Mouse (Mus musculus): ENCODE data around the gene Mynn.

Gene Mynn

DNA sequence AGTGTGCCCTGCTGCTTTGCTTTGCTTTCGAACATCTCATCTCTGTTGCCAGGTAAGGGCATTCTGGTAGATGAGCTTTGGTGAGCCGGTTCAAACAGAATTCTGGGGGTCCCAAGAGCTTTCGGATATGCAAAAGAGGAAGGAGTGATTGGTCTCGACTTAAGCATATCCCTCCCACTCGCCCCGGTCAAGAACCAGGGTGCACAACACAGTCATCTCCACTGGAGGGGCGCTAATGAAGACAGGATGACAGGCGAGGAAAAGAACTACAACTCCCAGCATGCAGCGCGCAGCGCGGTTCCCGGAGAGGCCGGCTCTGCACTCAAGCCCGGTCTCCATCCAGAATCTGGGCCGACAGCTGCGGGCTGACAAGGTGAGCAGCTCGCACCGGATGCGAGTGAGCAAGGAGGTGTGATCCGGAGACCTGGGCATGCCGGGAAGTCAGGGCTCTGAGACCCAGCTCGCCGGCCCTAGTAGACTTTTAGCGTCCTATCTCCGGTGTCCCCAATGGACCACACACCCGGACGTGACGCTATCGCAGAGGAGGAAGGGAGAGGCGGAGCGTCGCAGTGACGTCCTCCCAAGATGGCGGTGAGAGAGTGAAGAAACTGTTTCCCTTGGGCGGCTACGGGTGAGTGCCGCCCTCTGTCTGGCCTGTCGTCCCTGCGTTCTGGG lies at the start of gene Mynn:
TSS of gene Mynn (plus strand) at position 1 of the 675 bp plus-strand sequence.
- peak; percentile 68; the same call in 1 of the 2 replicates for TF ChIP-seq GATA4 (IDR thresholded peaks at IDR 0.05; ENCODE audit: insufficient replicate concordance, low read length)

DNA sequence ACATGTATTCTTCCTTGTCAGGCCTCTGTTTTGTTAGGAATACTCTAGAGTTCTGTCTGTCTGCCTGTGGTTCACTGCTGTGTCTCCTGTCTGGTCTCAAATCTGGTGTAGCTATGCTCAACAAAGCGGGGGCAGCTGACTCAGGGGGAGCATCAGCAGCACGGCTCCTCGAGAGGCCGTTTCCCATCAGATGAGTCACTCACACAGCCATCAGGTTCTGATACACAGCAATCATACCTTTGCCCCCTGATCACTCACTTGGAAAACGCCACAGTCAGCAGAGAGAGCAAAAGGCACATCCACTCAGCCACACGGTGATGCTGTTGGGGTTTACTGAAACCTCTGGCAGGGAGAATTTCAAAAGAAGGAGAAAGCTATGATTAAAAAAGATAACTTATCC lies 48.1 kb upstream of the Mynn start:
- TF ChIP-seq GATA4 (IDR thresholded peaks at IDR 0.05; ENCODE audit: insufficient replicate concordance, low read length): no peak

DNA sequence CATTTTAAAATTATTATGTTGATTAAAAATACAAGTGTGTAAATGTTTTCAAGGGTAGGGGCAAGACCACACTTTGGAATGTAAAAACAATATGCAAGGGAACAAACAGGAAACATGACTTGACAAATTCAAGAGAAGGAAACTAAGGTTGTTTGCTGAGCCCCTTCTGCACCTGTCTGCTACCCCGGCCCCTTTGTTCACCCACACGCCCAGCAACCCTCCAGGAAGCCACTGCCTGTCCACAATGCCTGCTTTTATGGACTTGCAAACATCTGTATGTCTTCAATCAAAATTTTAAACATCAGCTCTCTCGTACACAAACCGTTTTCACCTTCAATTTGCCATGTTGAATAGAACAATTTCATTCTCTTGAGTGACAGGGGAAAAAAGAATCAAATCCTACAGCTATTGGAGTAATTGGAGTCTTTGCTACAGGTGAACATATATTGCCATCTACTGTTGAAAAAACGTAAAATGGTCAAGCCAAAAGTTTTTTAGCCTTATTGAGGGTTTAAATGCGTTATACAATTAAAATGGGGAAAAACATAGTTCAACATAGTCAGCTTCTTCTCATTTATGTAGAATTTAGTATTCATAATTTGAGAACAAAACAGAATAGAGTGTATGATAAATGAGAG lies 41.1 kb upstream of the Mynn start:
- no peak for TF ChIP-seq GATA4 (IDR thresholded peaks at IDR 0.05; ENCODE audit: insufficient replicate concordance, low read length)

DNA sequence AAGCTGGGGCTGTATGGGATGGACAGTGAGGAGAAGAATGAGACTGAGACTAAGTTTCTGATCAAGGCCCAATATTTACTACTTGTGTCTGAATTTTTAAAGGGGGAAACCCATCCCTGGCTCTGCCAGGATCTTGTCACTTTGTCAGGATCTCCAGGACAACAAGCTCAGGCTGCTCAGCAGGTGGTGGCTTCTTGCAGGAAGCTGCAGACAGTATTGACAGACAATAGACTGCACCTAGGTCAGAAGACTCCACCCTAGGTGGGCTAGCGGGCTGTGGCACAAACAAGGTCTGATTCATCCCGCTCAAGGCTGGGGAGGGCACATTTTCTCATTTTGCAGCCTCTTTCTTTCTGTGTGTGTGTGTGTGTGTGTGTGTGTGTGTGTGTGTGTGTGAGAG lies 28.3 kb upstream of the Mynn start:
- no peak for TF ChIP-seq GATA4 (IDR thresholded peaks at IDR 0.05; ENCODE audit: insufficient replicate concordance, low read length)

DNA sequence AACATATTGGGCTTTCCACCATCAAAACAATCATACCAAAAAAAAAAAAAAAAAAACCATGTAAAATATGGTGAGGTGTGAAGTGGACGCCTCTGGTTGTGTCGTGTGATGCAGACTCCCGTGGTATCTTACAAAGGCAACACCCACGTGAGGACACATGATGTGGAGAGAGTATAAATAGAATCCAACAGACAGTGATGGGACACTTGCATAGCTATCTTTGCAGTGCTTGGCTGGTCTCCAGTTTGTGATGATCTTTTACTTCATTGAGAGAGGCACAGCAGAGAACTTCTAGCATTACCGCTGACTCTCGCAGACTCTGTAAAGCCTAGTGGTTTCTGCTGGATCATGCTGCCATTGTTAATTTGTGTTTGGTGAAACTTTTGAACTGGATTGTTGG lies 13.0 kb upstream of the Mynn start:
- no peak for TF ChIP-seq GATA4 (IDR thresholded peaks at IDR 0.05; ENCODE audit: insufficient replicate concordance, low read length)

DNA sequence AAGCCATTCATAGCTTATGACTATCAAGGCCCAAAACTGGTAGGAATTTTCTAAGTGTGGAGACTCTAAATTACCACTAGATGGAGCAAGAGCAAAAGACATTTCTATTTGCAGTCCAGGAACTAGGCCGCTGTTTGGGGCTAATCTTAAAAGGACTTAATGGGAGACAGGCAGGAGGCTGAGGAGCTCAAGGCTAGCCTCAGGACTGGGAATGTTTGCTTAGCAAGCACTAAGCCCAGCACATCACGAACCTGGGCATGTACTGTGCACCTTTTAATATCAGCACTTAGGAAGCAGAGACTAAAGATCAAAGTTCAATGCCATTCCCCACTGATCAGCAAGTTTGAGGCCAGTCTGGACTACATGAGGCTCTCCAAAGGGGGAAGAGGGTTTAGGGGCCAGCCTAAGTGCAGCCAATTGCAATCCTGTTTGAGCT lies 9.4 kb upstream of the Mynn start:
- TF ChIP-seq GATA4 (IDR thresholded peaks at IDR 0.05; ENCODE audit: insufficient replicate concordance, low read length): peak; percentile 46; the same call in 1 of the 2 replicates

DNA sequence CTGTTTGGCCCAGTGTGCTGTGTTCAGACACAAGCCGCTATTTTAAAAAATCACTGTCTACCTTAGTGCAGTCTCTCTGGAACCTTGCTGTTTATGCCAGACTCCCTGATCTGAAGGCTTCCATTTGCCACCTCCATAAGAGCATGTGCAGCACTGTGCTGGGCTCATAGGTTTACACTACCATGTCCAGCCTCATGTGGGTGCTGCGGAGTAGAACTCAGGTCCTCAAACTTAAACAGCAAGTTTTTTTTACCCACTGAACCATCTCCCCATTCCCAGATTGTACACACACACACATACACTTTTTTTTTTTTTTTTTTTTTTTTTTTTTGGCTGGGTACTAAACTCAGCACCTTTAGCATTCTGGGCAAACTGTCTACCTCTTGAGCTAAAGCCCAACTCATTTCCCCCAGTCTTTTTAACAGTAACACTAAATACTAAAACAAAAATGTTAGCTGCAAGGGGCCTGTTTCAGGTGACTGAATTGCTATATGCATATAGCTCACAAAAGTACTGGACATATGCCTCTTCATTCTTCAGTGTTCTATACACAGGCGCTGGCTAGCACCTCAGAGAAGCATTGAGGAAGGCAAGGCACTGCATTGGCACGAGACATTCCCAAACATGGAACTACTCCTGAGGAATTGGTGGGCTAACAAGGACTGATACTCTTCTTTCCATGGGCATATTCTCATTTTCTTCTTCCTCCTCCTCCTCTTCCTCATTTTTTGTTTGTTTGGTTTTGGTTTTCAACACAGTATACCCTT lies 8.0 kb upstream of the Mynn start:
- no peak for TF ChIP-seq GATA4 (IDR thresholded peaks at IDR 0.05; ENCODE audit: insufficient replicate concordance, low read length)

DNA sequence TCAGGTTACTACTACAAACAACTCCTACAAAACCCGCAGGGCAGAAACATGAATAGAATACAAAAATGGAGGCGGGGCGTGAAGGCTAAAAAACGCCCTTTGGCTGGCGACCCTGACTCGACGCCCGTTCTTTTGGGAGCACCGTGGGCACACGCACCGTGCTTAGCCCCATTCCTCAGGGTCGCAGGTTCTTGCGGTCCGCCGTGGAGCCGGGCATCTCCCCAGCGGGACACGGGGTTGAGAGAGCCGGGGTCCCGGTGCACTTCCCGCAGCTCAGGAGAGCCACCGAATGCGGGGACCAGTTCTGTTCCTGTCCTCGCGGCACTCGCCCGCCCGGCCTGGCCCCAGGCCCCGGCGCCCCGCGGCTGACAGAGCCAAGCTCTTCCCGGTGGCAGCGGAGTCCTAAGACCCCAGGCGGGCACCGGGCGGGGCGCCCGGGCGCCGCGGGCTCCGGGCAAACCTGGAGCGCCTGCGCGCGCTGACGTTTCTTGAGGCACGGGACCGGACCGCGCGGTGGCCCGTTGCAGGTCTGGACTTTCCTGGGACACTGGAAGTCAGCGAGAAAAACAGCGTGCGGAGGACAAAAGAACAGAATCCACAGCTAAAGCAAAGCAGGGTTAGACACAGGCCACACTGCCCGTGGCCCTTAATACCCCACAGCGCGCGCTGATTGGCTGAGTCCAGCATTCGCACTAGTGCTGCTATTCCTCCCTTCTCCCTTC lies 6.6 kb upstream of the Mynn start:
- TF ChIP-seq GATA4 (IDR thresholded peaks at IDR 0.05; ENCODE audit: insufficient replicate concordance, low read length): no peak

DNA sequence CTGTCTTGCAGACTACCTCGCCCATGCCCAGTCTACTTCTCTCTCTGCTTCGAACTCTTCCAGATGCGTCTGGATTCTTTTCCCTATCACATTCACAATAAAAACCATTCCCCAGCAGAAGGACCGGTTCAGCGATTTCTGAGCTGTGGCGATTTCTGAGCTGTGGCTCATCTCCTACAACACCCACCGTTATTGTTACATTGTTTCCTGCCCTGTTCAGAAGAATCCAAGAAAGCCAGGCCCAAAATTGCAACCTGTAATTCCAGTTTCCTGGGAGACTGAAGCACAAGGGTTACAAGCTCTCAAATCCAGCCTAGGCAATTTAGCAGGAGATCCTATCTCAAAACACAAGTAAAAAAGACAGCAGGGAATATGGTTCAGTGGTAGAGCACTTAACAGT lies 4.6 kb upstream of the Mynn start:
- TF ChIP-seq GATA4 (IDR thresholded peaks at IDR 0.05; ENCODE audit: insufficient replicate concordance, low read length): no peak

DNA sequence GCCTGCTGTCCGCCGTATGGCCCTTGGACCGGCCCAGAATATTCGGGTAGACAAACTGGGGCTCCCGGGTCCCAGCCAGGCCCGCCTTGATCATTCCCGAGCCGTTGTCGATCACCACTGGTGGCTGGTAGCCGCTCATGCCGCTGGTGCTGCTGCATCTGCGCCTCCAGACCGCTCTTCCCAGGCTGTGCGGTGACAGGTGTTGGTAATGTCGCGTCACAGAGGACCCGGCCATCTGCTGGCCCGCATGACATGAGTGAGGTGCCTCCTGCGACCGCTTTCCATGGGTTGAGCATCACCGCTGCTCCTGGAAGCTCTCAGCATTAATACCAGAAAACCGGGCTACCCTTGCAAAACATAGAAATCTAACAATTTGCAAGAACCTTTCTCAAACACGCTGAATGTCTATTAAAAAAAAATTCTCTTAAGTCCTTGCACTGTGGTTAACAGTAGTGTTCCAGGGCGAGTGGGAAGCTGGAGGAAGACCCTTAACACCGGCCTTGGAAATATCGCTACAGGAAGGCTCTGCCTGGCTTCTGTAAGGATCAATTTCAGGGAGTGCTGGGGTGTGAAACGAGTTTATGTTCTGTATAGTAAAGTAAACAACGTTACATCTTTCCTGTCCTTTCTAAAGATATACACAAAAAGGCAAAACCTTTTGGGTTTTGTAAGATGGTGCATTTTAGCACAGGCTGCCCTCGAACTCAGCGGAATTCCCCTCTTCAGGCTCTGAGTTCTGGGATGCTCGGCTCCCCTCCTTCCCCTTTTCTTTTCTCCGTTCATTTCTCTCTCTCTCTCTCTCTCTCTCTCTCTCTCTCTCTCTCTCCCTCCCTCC lies 1.9 kb upstream of the Mynn start, which contains the start of gene Actrt3:
TSS of gene Actrt3 (minus strand) at position 229 of the 835 bp plus-strand sequence.
- no peak for TF ChIP-seq GATA4 (IDR thresholded peaks at IDR 0.05; ENCODE audit: insufficient replicate concordance, low read length)

DNA sequence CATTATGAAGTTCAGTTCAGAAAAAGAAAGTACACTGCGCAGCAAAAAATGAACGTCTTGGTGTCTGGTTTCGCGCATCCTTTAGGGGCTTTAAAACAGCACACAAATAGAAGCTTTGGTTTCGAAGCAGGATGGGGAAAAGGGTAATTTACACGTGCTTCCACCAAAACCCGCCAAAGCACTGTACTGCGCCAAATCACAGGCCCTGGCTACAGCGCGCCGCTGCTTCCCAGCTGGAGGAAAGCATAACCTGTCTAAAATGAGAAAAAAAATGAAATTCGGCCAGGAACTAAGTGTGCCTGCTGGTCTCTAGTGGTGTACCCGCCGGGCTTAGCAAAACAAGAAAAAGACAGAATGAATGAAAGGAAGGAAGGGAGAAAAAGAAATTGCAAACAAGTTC lies 1.1 kb upstream of the Mynn start:
- no peak for TF ChIP-seq GATA4 (IDR thresholded peaks at IDR 0.05; ENCODE audit: insufficient replicate concordance, low read length)

DNA sequence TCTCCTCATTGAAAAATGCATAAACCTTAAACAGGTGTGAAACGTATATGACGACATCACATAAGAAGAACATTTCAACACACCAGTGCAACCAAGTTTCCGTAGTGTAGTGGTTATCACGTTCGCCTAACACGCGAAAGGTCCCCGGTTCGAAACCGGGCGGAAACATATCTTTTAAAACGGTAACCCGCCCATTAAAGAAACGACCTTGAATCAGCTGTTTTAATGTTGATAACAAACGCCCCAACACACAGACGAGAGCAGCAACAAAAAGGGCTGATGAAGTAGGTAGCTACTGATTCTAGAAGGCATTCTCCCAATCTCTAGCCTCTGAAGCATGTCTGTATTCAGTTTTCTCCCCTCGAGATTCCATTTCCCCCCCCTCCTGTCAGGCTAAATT lies 690 bp upstream of the Mynn start:
- peak; percentile 74; the same call in 1 of the 2 replicates for TF ChIP-seq GATA4 (IDR thresholded peaks at IDR 0.05; ENCODE audit: insufficient replicate concordance, low read length)

DNA sequence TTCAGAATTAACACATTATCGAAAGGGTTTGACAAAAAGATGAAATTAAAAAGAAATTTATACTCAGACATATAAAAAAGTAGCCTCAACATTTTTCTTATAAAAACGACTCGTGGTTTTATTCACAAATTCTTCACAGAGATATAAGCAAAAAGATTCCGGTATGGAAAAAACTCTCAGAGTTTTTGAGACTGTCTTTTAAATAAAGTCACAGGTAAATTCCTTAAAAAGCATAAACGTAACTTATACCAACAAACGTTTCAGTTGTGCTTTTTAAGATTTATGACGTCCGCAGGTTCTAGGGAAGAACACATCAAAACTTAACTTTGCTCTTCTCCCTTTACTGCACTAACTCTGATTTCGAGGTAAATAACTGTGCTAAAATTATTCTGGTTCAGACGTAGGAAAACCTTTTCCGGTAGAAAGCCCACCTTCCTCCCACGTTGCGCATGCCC lies 228 bp upstream of the Mynn start:
- no peak for TF ChIP-seq GATA4 (IDR thresholded peaks at IDR 0.05; ENCODE audit: insufficient replicate concordance, low read length)

DNA sequence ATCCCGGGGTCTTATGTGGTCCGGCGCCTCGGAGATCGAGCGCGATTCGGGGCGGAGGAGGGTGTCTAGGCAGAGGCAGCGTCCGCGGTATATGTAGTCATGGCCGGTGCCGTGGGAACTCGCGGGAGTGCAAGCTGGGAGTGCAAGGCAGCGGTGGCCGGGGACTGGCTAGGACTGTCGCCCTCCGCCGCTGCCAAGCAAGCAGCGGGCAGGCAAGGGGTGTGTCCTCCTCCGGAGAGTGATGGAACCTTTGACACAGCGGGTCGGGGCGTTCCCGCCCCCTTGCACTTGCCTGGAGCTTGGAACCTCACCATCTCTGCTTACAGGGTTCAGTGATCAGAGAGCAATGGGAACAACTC lies 854 bp downstream of the Mynn start:
- TF ChIP-seq GATA4 (IDR thresholded peaks at IDR 0.05; ENCODE audit: insufficient replicate concordance, low read length): no peak

All from liver, adult (tissue).